Mouse (Mus musculus) stomach, postnatal 0 days (tissue): ENCODE results near the gene Lins1. TPM values are rescaled to one million over a fixed set of nuclear protein-coding genes. Genes with fewer than 3 reads are reported as not detected.

Experiments
- ATAC-seq: fragments of 200-750 bp; cut with Nextera tagmentation; 2 replicates; pipeline ENCODE4 v1.8.0; 2017; ENCODE audit not compliant: low FRiP score, low TSS enrichment
- DNase-seq: peaks from one replicate; pipeline ENCODE4 v3.0.0-alpha.2; 2016; ENCODE audit warnings: low spot score
- H3K27ac ChIP-seq: fragments of 300-500 bp; sonication (generic); replicated peaks from 2 replicates; pipeline ENCODE4 v1.5.1; 2014; ENCODE audit warnings: mild to moderate bottlenecking, control low read depth
- H3K27me3 ChIP-seq: fragments of 300-500 bp; sonication (generic); 2 replicates; pipeline ENCODE4 v1.6.1; 2014; ENCODE audit warnings: low read length; ENCODE audit not compliant: control insufficient read depth, insufficient read depth
- H3K36me3 ChIP-seq: fragments of 300-500 bp; sonication (generic); 2 replicates; pipeline ENCODE4 v1.6.1; 2014; ENCODE audit warnings: low read length, mixed read lengths; ENCODE audit not compliant: control insufficient read depth, insufficient read depth
- H3K4me1 ChIP-seq: fragments of 300-500 bp; sonication (generic); replicated peaks from 2 replicates; pipeline ENCODE4 v1.6.1; 2014; ENCODE audit warnings: antibody characterized with exemption; ENCODE audit not compliant: control insufficient read depth, insufficient read depth
- H3K4me2 ChIP-seq: fragments of 300-500 bp; sonication (generic); replicated peaks from 2 replicates; pipeline ENCODE4 v1.6.1; 2014; ENCODE audit warnings: low read depth, mild to moderate bottlenecking, control low read depth, moderate library complexity
- H3K4me3 ChIP-seq: fragments of 300-500 bp; sonication (generic); 2 replicates; pipeline ENCODE4 v1.5.1; 2014; ENCODE audit warnings: low read depth, low read length, control low read depth
- H3K9ac ChIP-seq: fragments of 300-500 bp; sonication (generic); 2 replicates; pipeline ENCODE4 v1.6.1; 2014; ENCODE audit warnings: mild to moderate bottlenecking, low read length, control low read depth, mixed read lengths
- H3K9me3 ChIP-seq: fragments of 300-500 bp; sonication (generic); 2 replicates; pipeline ENCODE4 v1.6.1; 2016; ENCODE audit warnings: low read length; ENCODE audit not compliant: control insufficient read depth
- CTCF ChIP-seq: IDR thresholded peaks from 2 replicates; pipeline ENCODE4 v1.5.1; 2016; ENCODE audit warnings: antibody characterized with exemption, low read depth, mild to moderate bottlenecking, moderate library complexity
- EP300 ChIP-seq: optimal IDR thresholded peaks from 2 replicates; pipeline ENCODE3; 2016; ENCODE audit warnings: antibody characterized with exemption
- WGBS: fragments of 180-500 bp; shearing (Covaris S2); extraction: QIAGEN DNeasy Blood & Tissue Kit; methylation state at CpG from one replicate; pipeline ENCODE4 v1.1.7; 2014; 5-methylcytosine and 5-hydroxymethylcytosine counted together
- polyA plus RNA-seq: library from polyadenylated mRNA; unstranded; fragments of >200 nt; fragmentation: Nextera tagmentation; extraction: Ambion mirVana; gene quantifications from 2 replicates; pipeline ENCODE4 v1.2.1, GENCODE M21; 2015

The Lins1 gene
- 7.6 and 7.8 TPM in 2 replicates for polyA plus RNA-seq

- no peaks in the 10 kb centered on the region for H3K27me3 ChIP-seq
- under 1% methylated on average over 51 of the region's 52 CpGs for WGBS
- ATAC-seq (peak; percentile 99), DNase-seq (peak; percentile 100)
- peak within 1 kb of the TSS; percentile 76 for H3K4me3 ChIP-seq
- no peaks in the 10 kb centered on the region for H3K36me3 ChIP-seq
- peak within 1 kb of the TSS; percentile 82 for H3K9ac ChIP-seq
- H3K27ac ChIP-seq = peak within 1 kb of the TSS; percentile 90
- H3K4me1 ChIP-seq = peaks cover 4% of the 10 kb centered on the region; the same call in 1 of the 2 replicates
- peak within 1 kb of the TSS; percentile 92 for H3K4me2 ChIP-seq
- no peaks in the 10 kb centered on the region for H3K9me3 ChIP-seq
- TF ChIP-seq CTCF (peak; percentile 71), EP300 (no peak)
These were observed at the start of gene Lins1 for GRCm38 (mm10) chr7:66689620-66690360. TSS of gene Lins1 (plus strand) at chr7:66689889.

GRCm38 (mm10) chr7:66645736-66646135, 44.0 kb upstream of the Lins1 start:
- ATAC-seq (no peak), DNase-seq (no peak)
- TF ChIP-seq EP300 = no peak
- no peak for TF ChIP-seq CTCF
- Histone ChIP-seq H3K27me3 (no peaks in the 10 kb centered on the region), H3K36me3 (peaks cover 7% of the 10 kb centered on the region), H3K9me3 (no peaks in the 10 kb centered on the region), H3K9ac (no peak overlapping the region), H3K4me1 (no peaks in the 10 kb centered on the region), H3K27ac (no peak overlapping the region), H3K4me3 (no peak overlapping the region), H3K4me2 (no peak overlapping the region)
- 100% methylated on average over 2 of the region's 2 CpGs for WGBS

- WGBS = 71% methylated on average over 2 of the region's 2 CpGs
- H3K4me3 ChIP-seq = no peak overlapping the region
- H3K4me1 ChIP-seq = no peaks in the 10 kb centered on the region
- H3K9ac ChIP-seq = no peak overlapping the region
- H3K9me3 ChIP-seq = no peaks in the 10 kb centered on the region
- H3K27me3 ChIP-seq = no peaks in the 10 kb centered on the region
- peaks cover 4% of the 10 kb centered on the region; the same call in 1 of the 2 replicates for H3K36me3 ChIP-seq
- TF ChIP-seq EP300 = no peak
- TF ChIP-seq CTCF = no peak
- H3K27ac ChIP-seq = no peak overlapping the region
- H3K4me2 ChIP-seq = no peak overlapping the region
- ATAC-seq (no peak), DNase-seq (no peak)
These were observed 40.5 kb upstream of the Lins1 start for GRCm38 (mm10) chr7:66649181-66649580.

- no peak overlapping the region for H3K27ac ChIP-seq
- ATAC-seq (no peak), DNase-seq (no peak)
- no peaks in the 10 kb centered on the region for H3K4me1 ChIP-seq
- H3K27me3 ChIP-seq = no peaks in the 10 kb centered on the region
- no peak overlapping the region for H3K4me2 ChIP-seq
- H3K36me3 ChIP-seq = peaks cover 6% of the 10 kb centered on the region; the same call in 1 of the 2 replicates
- H3K9ac ChIP-seq = no peak overlapping the region
- 59% methylated on average over 5 of the region's 5 CpGs for WGBS
- TF ChIP-seq CTCF = 0 out of 2 replicates have a peak, but pooled peaks have one; percentile 5
- no peak for TF ChIP-seq EP300
- H3K4me3 ChIP-seq = no peak overlapping the region
- H3K9me3 ChIP-seq = no peaks in the 10 kb centered on the region
These were observed 38.8 kb upstream of the Lins1 start for GRCm38 (mm10) chr7:66650883-66651282.

- Histone ChIP-seq H3K4me3 (no peak overlapping the region), H3K9ac (no peak overlapping the region), H3K36me3 (peaks cover 8% of the 10 kb centered on the region; the same call in 1 of the 2 replicates), H3K27me3 (no peaks in the 10 kb centered on the region), H3K9me3 (no peaks in the 10 kb centered on the region), H3K4me2 (no peak overlapping the region), H3K27ac (no peak overlapping the region), H3K4me1 (no peaks in the 10 kb centered on the region)
- 86% methylated on average over 4 of the region's 4 CpGs for WGBS
- TF ChIP-seq EP300 = no peak
- no peak for TF ChIP-seq CTCF
- ATAC-seq (no peak), DNase-seq (no peak)
These were observed 37.5 kb upstream of the Lins1 start for GRCm38 (mm10) chr7:66652216-66652615.

- no peak for TF ChIP-seq EP300
- TF ChIP-seq CTCF = no peak
- no peak for DNase-seq
- H3K36me3 ChIP-seq = peaks cover 4% of the 10 kb centered on the region
- H3K4me3 ChIP-seq = no peak overlapping the region
- WGBS = 81% methylated on average over 9 of the region's 9 CpGs
- H3K4me1 ChIP-seq = no peaks in the 10 kb centered on the region
- H3K27me3 ChIP-seq = no peaks in the 10 kb centered on the region
- no peak for ATAC-seq
- H3K9ac ChIP-seq = no peak overlapping the region
- H3K4me2 ChIP-seq = no peak overlapping the region
- no peak overlapping the region for H3K27ac ChIP-seq
- no peaks in the 10 kb centered on the region for H3K9me3 ChIP-seq
These were observed 36.1 kb upstream of the Lins1 start for GRCm38 (mm10) chr7:66653596-66653995.
